Mouse (Mus musculus) R1 (cell line): ENCODE measurements around the gene Pus7l.
"Not testable (repeated sequence)": the region's sequence is repeated elsewhere in the genome, so short reads cannot be mapped to it uniquely, and the experiment has no call there.

ENCODE experiments used
- DNase-seq: peaks from one replicate; pipeline ENCODE4 v3.0.0-alpha.2; 2018; ENCODE audit warnings: low read depth, low spot score

Gene Pus7l

GRCm38 (mm10) chr15:94542567-94543408, 559 bp downstream of the Pus7l start:
- DNase-seq, result no peak

GRCm38 (mm10) chr15:94539296-94539695, 4.1 kb downstream of the Pus7l start:
- DNase-seq, result no peak

GRCm38 (mm10) chr15:94535521-94535920, 7.8 kb downstream of the Pus7l start:
- no peak for DNase-seq

- DNase-seq, result no peak
These were observed 10.4 kb downstream of the Pus7l start for GRCm38 (mm10) chr15:94532956-94533355.

- DNase-seq, result no peak
These were observed 11.0 kb downstream of the Pus7l start for GRCm38 (mm10) chr15:94532306-94532705.

- no peak for DNase-seq
These were observed 12.8 kb downstream of the Pus7l start for GRCm38 (mm10) chr15:94530519-94530918.

- no peak for DNase-seq
These were observed 18.4 kb downstream of the Pus7l start for GRCm38 (mm10) chr15:94524956-94525355.

GRCm38 (mm10) chr15:94523251-94523650, 20.1 kb downstream of the Pus7l start:
- no peak for DNase-seq

GRCm38 (mm10) chr15:94520959-94521358, 22.4 kb downstream of the Pus7l start:
- peak; percentile 31 for DNase-seq

- DNase-seq, result peak; percentile 57
These were observed 23.0 kb downstream of the Pus7l start for GRCm38 (mm10) chr15:94520205-94520900.

GRCm38 (mm10) chr15:94517913-94518491, 25.3 kb downstream of the Pus7l start:
- peak; percentile 15 for DNase-seq

GRCm38 (mm10) chr15:94503451-94504215, 39.7 kb downstream of the Pus7l start:
- DNase-seq, result no peak

GRCm38 (mm10) chr15:94499260-94499659, 44.1 kb downstream of the Pus7l start:
- DNase-seq, result no peak

- DNase-seq, result peak; percentile 54
These were observed 47.4 kb downstream of the Pus7l start for GRCm38 (mm10) chr15:94495936-94496335.

GRCm38 (mm10) chr15:94494445-94494844, 48.9 kb downstream of the Pus7l start:
- DNase-seq, result peak; percentile 33

GRCm38 (mm10) chr15:94489433-94489832, 53.9 kb downstream of the Pus7l start:
- DNase-seq, result no peak

- not testable (repeated sequence) for DNase-seq
These were observed 55.3 kb downstream of the Pus7l start for GRCm38 (mm10) chr15:94488028-94488427.

- DNase-seq, result no peak
These were observed 60.8 kb downstream of the Pus7l start for GRCm38 (mm10) chr15:94482555-94482954.

- DNase-seq, result no peak
These were observed 62.6 kb downstream of the Pus7l start for GRCm38 (mm10) chr15:94480792-94481191.

GRCm38 (mm10) chr15:94480248-94480647, 63.1 kb downstream of the Pus7l start:
- no peak for DNase-seq

GRCm38 (mm10) chr15:94479513-94480136, 63.7 kb downstream of the Pus7l start:
- DNase-seq, result no peak
